Mouse (Mus musculus) myocyte (in vitro differentiated cells): ENCODE measurements around the gene Rpgrip1l.

Experiments used
- MAX ChIP-seq: IDR thresholded peaks from one replicate; pipeline ENCODE4 v1.6.1; 2011; ENCODE audit warnings: low read depth, mild to moderate bottlenecking, control low read depth
- POLR2A ChIP-seq: IDR thresholded peaks from one replicate; pipeline ENCODE4 v1.6.1; 2011; ENCODE audit warnings: low read depth, mild to moderate bottlenecking, control low read depth, moderate library complexity; ENCODE audit not compliant: insufficient read length
- POLR2AphosphoS2 ChIP-seq: IDR thresholded peaks from one replicate; pipeline ENCODE4 v1.6.1; 2011; ENCODE audit warnings: low read depth, control low read depth; ENCODE audit not compliant: insufficient read length
- USF1 ChIP-seq: IDR thresholded peaks from one replicate; pipeline ENCODE4 v1.6.1; 2011; ENCODE audit warnings: low read depth, mild to moderate bottlenecking, control low read depth, moderate library complexity

- TF ChIP-seq POLR2A, result no peak
- no peak for TF ChIP-seq POLR2AphosphoS2
- no peak for TF ChIP-seq MAX
- TF ChIP-seq USF1, result no peak
Observed at GRCm38 (mm10) chr8:91353907-91354306, 40.8 kb upstream of the Rpgrip1l start.
